Mouse (Mus musculus): ENCODE measurements around the gene Gm49486. TPM values are rescaled to one million over a fixed set of nuclear protein-coding genes. Genes with fewer than 3 reads are reported as not detected.

The Gm49486 gene
- polyA plus RNA-seq, 1 experiment from 2014 or later, result 0.30 TPM

- no peaks in the 10 kb centered on the region for H3K27me3 ChIP-seq (replicated peaks; ENCODE audit: control insufficient read depth, insufficient read depth, low read length)
- H3K4me3 ChIP-seq (ENCODE audit: low read depth, low read length), result no peak overlapping the region
- no peaks in the 10 kb centered on the region for H3K9me3 ChIP-seq (ENCODE audit: control insufficient read depth)
- no peak overlapping the region; the same call in 1 of the 2 replicates for H3K27ac ChIP-seq (ENCODE audit: low read depth, low read length)
- H3K36me3 ChIP-seq (ENCODE audit: control insufficient read depth, insufficient read depth), result peaks cover 66% of the 10 kb centered on the region
- ATAC-seq, result peak; percentile 28
- no peak for TF ChIP-seq CTCF (IDR thresholded peaks at IDR 0.05; ENCODE audit: low read depth)
- 71% methylated on average over 13 of the region's 13 CpGs for WGBS
- no peaks in the 10 kb centered on the region for H3K4me1 ChIP-seq (replicated peaks; ENCODE audit: control insufficient read depth, insufficient read depth, low read length)
- H3K4me2 ChIP-seq (replicated peaks; ENCODE audit: low read depth), result no peak overlapping the region
- H3K9ac ChIP-seq (ENCODE audit: low read depth, low read length), result no peak overlapping the region
Measured at GRCm38 (mm10) chr15:79242574-79243233, 13.5 kb downstream of the Gm49486 start.

- Histone ChIP-seq H3K4me2 (replicated peaks; ENCODE audit: low read depth) (no peak overlapping the region), H3K9ac (ENCODE audit: low read depth, low read length) (no peak overlapping the region), H3K4me1 (replicated peaks; ENCODE audit: control insufficient read depth, insufficient read depth, low read length) (no peaks in the 10 kb centered on the region), H3K36me3 (ENCODE audit: control insufficient read depth, insufficient read depth) (peaks cover 68% of the 10 kb centered on the region), H3K9me3 (ENCODE audit: control insufficient read depth) (no peaks in the 10 kb centered on the region), H3K27me3 (replicated peaks; ENCODE audit: control insufficient read depth, insufficient read depth, low read length) (no peaks in the 10 kb centered on the region), H3K27ac (ENCODE audit: low read depth, low read length) (no peak overlapping the region; the same call in 1 of the 2 replicates), H3K4me3 (ENCODE audit: low read depth, low read length) (no peak overlapping the region)
- ATAC-seq, result peak; percentile 90
- 17% methylated on average over 10 of the region's 10 CpGs for WGBS
- TF ChIP-seq CTCF (IDR thresholded peaks at IDR 0.05; ENCODE audit: low read depth), result peak; percentile 100
Measured at GRCm38 (mm10) chr15:79243234-79244042, 14.2 kb downstream of the Gm49486 start.

GRCm38 (mm10) chr15:79244071-79244893 is 15.1 kb downstream of the Gm49486 start:
- no peaks in the 10 kb centered on the region for H3K9me3 ChIP-seq (ENCODE audit: control insufficient read depth)
- no peaks in the 10 kb centered on the region for H3K27me3 ChIP-seq (replicated peaks; ENCODE audit: control insufficient read depth, insufficient read depth, low read length)
- no peak overlapping the region for H3K4me3 ChIP-seq (ENCODE audit: low read depth, low read length)
- H3K27ac ChIP-seq (ENCODE audit: low read depth, low read length), result no peak overlapping the region
- H3K4me1 ChIP-seq (replicated peaks; ENCODE audit: control insufficient read depth, insufficient read depth, low read length), result no peaks in the 10 kb centered on the region
- peaks cover 69% of the 10 kb centered on the region for H3K36me3 ChIP-seq (ENCODE audit: control insufficient read depth, insufficient read depth)
- ATAC-seq, result no peak
- no peak overlapping the region for H3K9ac ChIP-seq (ENCODE audit: low read depth, low read length)
- no peak overlapping the region for H3K4me2 ChIP-seq (replicated peaks; ENCODE audit: low read depth)
- WGBS, result 73% methylated on average over 7 of the region's 7 CpGs
- TF ChIP-seq CTCF (IDR thresholded peaks at IDR 0.05; ENCODE audit: low read depth), result no peak

- Histone ChIP-seq H3K4me2 (replicated peaks; ENCODE audit: low read depth) (no peak overlapping the region), H3K36me3 (ENCODE audit: control insufficient read depth, insufficient read depth) (peaks cover 62% of the 10 kb centered on the region), H3K27me3 (replicated peaks; ENCODE audit: control insufficient read depth, insufficient read depth, low read length) (no peaks in the 10 kb centered on the region), H3K4me1 (replicated peaks; ENCODE audit: control insufficient read depth, insufficient read depth, low read length) (no peaks in the 10 kb centered on the region), H3K27ac (ENCODE audit: low read depth, low read length) (no peak overlapping the region; the same call in 1 of the 2 replicates), H3K4me3 (ENCODE audit: low read depth, low read length) (no peak overlapping the region), H3K9ac (ENCODE audit: low read depth, low read length) (no peak overlapping the region), H3K9me3 (ENCODE audit: control insufficient read depth) (no peaks in the 10 kb centered on the region)
- no peak for ATAC-seq
- 89% methylated on average over 3 of the region's 3 CpGs for WGBS
- no peak for TF ChIP-seq CTCF (IDR thresholded peaks at IDR 0.05; ENCODE audit: low read depth)
Measured at GRCm38 (mm10) chr15:79245321-79245720, 16.1 kb downstream of the Gm49486 start.

GRCm38 (mm10) chr15:79250236-79250635 is 21.0 kb downstream of the Gm49486 start:
- no peaks in the 10 kb centered on the region for H3K9me3 ChIP-seq (ENCODE audit: control insufficient read depth)
- TF ChIP-seq CTCF (IDR thresholded peaks at IDR 0.05; ENCODE audit: low read depth), result no peak
- ATAC-seq, result no peak
- no peak overlapping the region for H3K4me2 ChIP-seq (replicated peaks; ENCODE audit: low read depth)
- peaks cover 37% of the 10 kb centered on the region for H3K36me3 ChIP-seq (ENCODE audit: control insufficient read depth, insufficient read depth)
- 0 out of 2 replicates have a peak, but pooled peaks cover 5% of the 10 kb centered on the region for H3K4me1 ChIP-seq (replicated peaks; ENCODE audit: control insufficient read depth, insufficient read depth, low read length)
- 65% methylated on average over 2 of the region's 2 CpGs for WGBS
- peaks cover 10% of the 10 kb centered on the region for H3K27me3 ChIP-seq (replicated peaks; ENCODE audit: control insufficient read depth, insufficient read depth, low read length)
- no peak overlapping the region for H3K9ac ChIP-seq (ENCODE audit: low read depth, low read length)
- no peak overlapping the region for H3K27ac ChIP-seq (ENCODE audit: low read depth, low read length)
- no peak overlapping the region for H3K4me3 ChIP-seq (ENCODE audit: low read depth, low read length)

- ATAC-seq, result 0 out of 2 replicates have a peak, but pooled peaks have one; percentile 1
- H3K27me3 ChIP-seq (replicated peaks; ENCODE audit: control insufficient read depth, insufficient read depth, low read length), result peaks cover 10% of the 10 kb centered on the region
- H3K27ac ChIP-seq (ENCODE audit: low read depth, low read length), result no peak overlapping the region
- no peaks in the 10 kb centered on the region for H3K9me3 ChIP-seq (ENCODE audit: control insufficient read depth)
- no peak for TF ChIP-seq CTCF (IDR thresholded peaks at IDR 0.05; ENCODE audit: low read depth)
- no peak overlapping the region for H3K9ac ChIP-seq (ENCODE audit: low read depth, low read length)
- H3K4me1 ChIP-seq (replicated peaks; ENCODE audit: control insufficient read depth, insufficient read depth, low read length), result 0 out of 2 replicates have a peak, but pooled peaks cover 5% of the 10 kb centered on the region
- no peak overlapping the region for H3K4me3 ChIP-seq (ENCODE audit: low read depth, low read length)
- H3K4me2 ChIP-seq (replicated peaks; ENCODE audit: low read depth), result no peak overlapping the region
- peaks cover 28% of the 10 kb centered on the region for H3K36me3 ChIP-seq (ENCODE audit: control insufficient read depth, insufficient read depth)
- 65% methylated on average over 7 of the region's 7 CpGs for WGBS
Measured at GRCm38 (mm10) chr15:79251168-79251567, 22.0 kb downstream of the Gm49486 start.
